Mouse (Mus musculus) heart, embryonic 10.5 days (tissue): ENCODE measurements around the gene Elovl5. TPM values are rescaled to one million over a fixed set of nuclear protein-coding genes. Genes with fewer than 3 reads are reported as not detected.
"Not testable (repeated sequence)": the region's sequence is repeated elsewhere in the genome, so short reads cannot be mapped to it uniquely, and the experiment has no call there.

Source experiments
- DNase-seq: peaks from one replicate; pipeline ENCODE4 v3.0.0-alpha.2; 2017; ENCODE audit warnings: low spot score
- H3K27ac ChIP-seq: fragments of 300-500 bp; sonication (generic); 2 replicates; pipeline ENCODE4 v1.5.1; 2016; ENCODE audit warnings: mild to moderate bottlenecking
- H3K27me3 ChIP-seq: fragments of 300-500 bp; sonication (generic); 2 replicates; pipeline ENCODE4 v1.6.1; 2016; ENCODE audit warnings: mild to moderate bottlenecking; ENCODE audit not compliant: poor library complexity, insufficient read depth, severe bottlenecking
- H3K36me3 ChIP-seq: fragments of 300-500 bp; sonication (generic); 2 replicates; pipeline ENCODE4 v1.6.1; 2016; ENCODE audit warnings: mild to moderate bottlenecking, moderate library complexity
- H3K4me1 ChIP-seq: fragments of 300-500 bp; sonication (generic); 2 replicates; pipeline ENCODE4 v1.6.1; 2016; ENCODE audit warnings: mild to moderate bottlenecking
- H3K4me3 ChIP-seq: fragments of 300-500 bp; sonication (generic); 2 replicates; pipeline ENCODE4 v1.5.1; 2016; ENCODE audit warnings: mild to moderate bottlenecking, moderate library complexity
- H3K9me3 ChIP-seq: fragments of 300-500 bp; sonication (generic); 2 replicates; pipeline ENCODE4 v1.6.1; 2016; ENCODE audit warnings: mild to moderate bottlenecking, moderate library complexity
- WGBS: fragments of 180-500 bp; shearing (Covaris S2); methylation state at CpG from one replicate; pipeline ENCODE4 v1.1.7; 2016; 5-methylcytosine and 5-hydroxymethylcytosine counted together
- polyA plus RNA-seq: library from polyadenylated mRNA; unstranded; fragments of >200 nt; fragmentation: Nextera tagmentation; extraction: Ambion mirVana; gene quantifications from 2 replicates; pipeline ENCODE4 v1.2.1, GENCODE M21; 2016

Gene Elovl5
- polyA plus RNA-seq, 1 experiment from 2014 or later = 93.9 TPM

GRCm38 (mm10) chr9:77993101-77993500, 75.9 kb downstream of the Elovl5 start:
- Histone ChIP-seq H3K36me3 (no peaks in the 10 kb centered on the region), H3K9me3 (no peaks in the 10 kb centered on the region), H3K4me1 (peaks cover 24% of the 10 kb centered on the region), H3K27ac (peak overlapping the region; percentile 60), H3K27me3 (no peaks in the 10 kb centered on the region), H3K4me3 (no peak overlapping the region)
- no peak for DNase-seq
- 47% methylated on average over 1 of the region's 1 CpGs for WGBS

GRCm38 (mm10) chr9:77993538-77994255, 76.5 kb downstream of the Elovl5 start:
- H3K4me1 ChIP-seq = peaks cover 24% of the 10 kb centered on the region
- 89% methylated on average over 2 of the region's 2 CpGs for WGBS
- not testable (repeated sequence) for H3K27me3 ChIP-seq, H3K36me3 ChIP-seq, H3K9me3 ChIP-seq, DNase-seq, H3K4me3 ChIP-seq
- 0 out of 2 replicates have a peak overlapping the region, but pooled peaks have one; percentile 60 for H3K27ac ChIP-seq

- no peak for DNase-seq
- Histone ChIP-seq H3K36me3 (no peaks in the 10 kb centered on the region), H3K27ac (no peak overlapping the region), H3K27me3 (no peaks in the 10 kb centered on the region), H3K9me3 (no peaks in the 10 kb centered on the region), H3K4me3 (no peak overlapping the region), H3K4me1 (peaks cover 19% of the 10 kb centered on the region)
- 80% methylated on average over 9 of the region's 9 CpGs for WGBS
Observed at GRCm38 (mm10) chr9:77995235-77995634, 78.1 kb downstream of the Elovl5 start.

- H3K27me3 ChIP-seq = no peaks in the 10 kb centered on the region
- WGBS = 46% methylated on average over 7 of the region's 7 CpGs
- DNase-seq = no peak
- no peak overlapping the region for H3K4me3 ChIP-seq
- peaks cover 21% of the 10 kb centered on the region; the same call in 1 of the 2 replicates for H3K4me1 ChIP-seq
- H3K27ac ChIP-seq = peak overlapping the region; percentile 81
- H3K9me3 ChIP-seq = no peaks in the 10 kb centered on the region
- no peaks in the 10 kb centered on the region for H3K36me3 ChIP-seq
Observed at GRCm38 (mm10) chr9:78000586-78001500, 83.7 kb downstream of the Elovl5 start.

- Histone ChIP-seq H3K9me3 (no peaks in the 10 kb centered on the region), H3K4me3 (no peak overlapping the region), H3K4me1 (peaks cover 31% of the 10 kb centered on the region), H3K27ac (no peak overlapping the region), H3K36me3 (no peaks in the 10 kb centered on the region), H3K27me3 (no peaks in the 10 kb centered on the region)
- WGBS = 83% methylated on average over 2 of the region's 2 CpGs
- DNase-seq = no peak
Observed at GRCm38 (mm10) chr9:78003278-78003677, 86.1 kb downstream of the Elovl5 start.

- H3K9me3 ChIP-seq = no peaks in the 10 kb centered on the region
- H3K27ac ChIP-seq = no peak overlapping the region
- WGBS = 59% methylated on average over 3 of the region's 3 CpGs
- H3K27me3 ChIP-seq = no peaks in the 10 kb centered on the region
- no peak overlapping the region for H3K4me3 ChIP-seq
- no peak for DNase-seq
- H3K36me3 ChIP-seq = no peaks in the 10 kb centered on the region
- peaks cover 21% of the 10 kb centered on the region for H3K4me1 ChIP-seq
Observed at GRCm38 (mm10) chr9:78005481-78005880, 88.3 kb downstream of the Elovl5 start.

GRCm38 (mm10) chr9:78006209-78007001, 89.2 kb downstream of the Elovl5 start:
- Histone ChIP-seq H3K27ac (peak overlapping the region; percentile 31; the same call in 1 of the 2 replicates), H3K27me3 (no peaks in the 10 kb centered on the region), H3K4me3 (no peak overlapping the region), H3K36me3 (no peaks in the 10 kb centered on the region), H3K4me1 (peaks cover 13% of the 10 kb centered on the region), H3K9me3 (no peaks in the 10 kb centered on the region)
- WGBS = 52% methylated on average over 19 of the region's 19 CpGs
- peak; percentile 88 for DNase-seq

- H3K4me3 ChIP-seq = no peak overlapping the region
- H3K36me3 ChIP-seq = no peaks in the 10 kb centered on the region
- DNase-seq = no peak
- peaks cover 10% of the 10 kb centered on the region for H3K4me1 ChIP-seq
- 92% methylated on average over 7 of the region's 7 CpGs for WGBS
- no peaks in the 10 kb centered on the region for H3K27me3 ChIP-seq
- no peak overlapping the region for H3K27ac ChIP-seq
- H3K9me3 ChIP-seq = no peaks in the 10 kb centered on the region
Observed at GRCm38 (mm10) chr9:78009382-78009781, 92.2 kb downstream of the Elovl5 start.

GRCm38 (mm10) chr9:78010187-78010586, 93.0 kb downstream of the Elovl5 start:
- Histone ChIP-seq H3K9me3 (no peaks in the 10 kb centered on the region), H3K36me3 (no peaks in the 10 kb centered on the region), H3K27ac (no peak overlapping the region), H3K4me3 (no peak overlapping the region), H3K4me1 (peaks cover 13% of the 10 kb centered on the region), H3K27me3 (no peaks in the 10 kb centered on the region)
- 84% methylated on average over 5 of the region's 5 CpGs for WGBS
- DNase-seq = no peak

- Histone ChIP-seq H3K27ac (no peak overlapping the region), H3K4me1 (peaks cover 13% of the 10 kb centered on the region), H3K4me3 (no peak overlapping the region), H3K27me3 (no peaks in the 10 kb centered on the region), H3K9me3 (no peaks in the 10 kb centered on the region), H3K36me3 (no peaks in the 10 kb centered on the region)
- no peak for DNase-seq
- WGBS = 87% methylated on average over 10 of the region's 10 CpGs
Observed at GRCm38 (mm10) chr9:78010707-78011106, 93.5 kb downstream of the Elovl5 start.

GRCm38 (mm10) chr9:78012066-78012465, 94.9 kb downstream of the Elovl5 start:
- Histone ChIP-seq H3K4me3 (no peak overlapping the region), H3K27ac (no peak overlapping the region), H3K36me3 (no peaks in the 10 kb centered on the region), H3K27me3 (no peaks in the 10 kb centered on the region), H3K9me3 (no peaks in the 10 kb centered on the region), H3K4me1 (peaks cover 13% of the 10 kb centered on the region)
- DNase-seq = no peak
- WGBS = 86% methylated on average over 4 of the region's 4 CpGs

GRCm38 (mm10) chr9:78012681-78013080, 95.5 kb downstream of the Elovl5 start:
- Histone ChIP-seq H3K4me1 (peaks cover 14% of the 10 kb centered on the region), H3K4me3 (no peak overlapping the region), H3K9me3 (no peaks in the 10 kb centered on the region), H3K27me3 (no peaks in the 10 kb centered on the region), H3K27ac (no peak overlapping the region), H3K36me3 (no peaks in the 10 kb centered on the region)
- no peak for DNase-seq
- 82% methylated on average over 5 of the region's 5 CpGs for WGBS
